Mouse (Mus musculus): ENCODE results near the gene Ftsj3. TPM values are rescaled to one million over a fixed set of nuclear protein-coding genes. Genes with fewer than 3 reads are reported as not detected.

Ftsj3 gene
- total and polyA plus RNA-seq, 3 experiments, result 205 to 308 TPM; not detected in 1

GRCm38 (mm10) chr11:106301765-106302164, 45.9 kb upstream of the Ftsj3 start, which contains the start of gene Gh:
Gh (minus strand) TSS chr11:106301865.
- Histone ChIP-seq H3K27ac (ENCODE audit: control insufficient read depth, low read depth, low read length) (no peak within 1 kb of the TSS), H3K4me3 (ENCODE audit: control insufficient read depth in 1 of 2, insufficient read depth in 1 of 2, low read depth in 2 of 2, low read length in 2 of 2) (no peak within 1 kb of the TSS), H3K9ac (ENCODE audit: control insufficient read depth, low read depth, low read length, poor library complexity, severe bottlenecking) (no peak within 1 kb of the TSS), H3K4me1 (ENCODE audit: control insufficient read depth in 1 of 2, insufficient read depth in 2 of 2, low read length in 2 of 2) (no peaks in the 10 kb centered on the region), H3K36me3 (ENCODE audit: control insufficient read depth in 1 of 2, insufficient read depth in 2 of 2, low read length in 2 of 2) (no peaks in the 10 kb centered on the region), H3K9me3 (replicated peaks; ENCODE audit: insufficient read depth, low read length) (no peaks in the 10 kb centered on the region), H3K79me2 (ENCODE audit: control insufficient read depth, insufficient read depth, low read length, poor library complexity) (no peaks in the 10 kb centered on the region), H3K27me3 (ENCODE audit: control insufficient read depth in 1 of 2, insufficient read depth in 2 of 2, low read length in 2 of 2) (peaks cover 5 to 8% of the 10 kb centered on the region in 2 experiments; a peak in 2 of 4 replicates)
- TF ChIP-seq SMC3 (IDR thresholded peaks at IDR 0.05; ENCODE audit: low read depth, low read length) (no peak), MAZ (IDR thresholded peaks at IDR 0.05; ENCODE audit: low read depth, low read length) (no peak), CHD1 (IDR thresholded peaks at IDR 0.05; ENCODE audit: low read depth, low read length) (no peak), TBP (IDR thresholded peaks at IDR 0.05; ENCODE audit: low read depth, low read length) (no peak), MEF2A (IDR thresholded peaks at IDR 0.05; ENCODE audit: extremely low read depth, insufficient replicate concordance, low read depth, low read length, poor library complexity, severe bottlenecking) (no peak), MYC (IDR thresholded peaks at IDR 0.05; ENCODE audit: low read depth, low read length) (no peak), ZKSCAN1 (IDR thresholded peaks at IDR 0.05; ENCODE audit: low read depth, low read length) (no peak), ETS1 (IDR thresholded peaks at IDR 0.05; ENCODE audit: low read depth, low read length) (no peak), ZMIZ1 (IDR thresholded peaks at IDR 0.05; ENCODE audit: low read depth, low read length) (no peak), MAFK (IDR thresholded peaks at IDR 0.05; ENCODE audit: borderline replicate concordance, low read depth, low read length) (no peak), RAD21 (IDR thresholded peaks at IDR 0.05; ENCODE audit: low read depth, low read length) (no peak), ZC3H11A (IDR thresholded peaks at IDR 0.05; ENCODE audit: low read depth, low read length) (no peak), KAT2A (conservative IDR thresholded peaks at IDR 0.05; ENCODE audit: low read depth, low read length) (no peak), POLR2AphosphoS5 (IDR thresholded peaks at IDR 0.05; ENCODE audit: borderline replicate concordance, low read depth, low read length) (no peak), E2F4 (IDR thresholded peaks at IDR 0.05; ENCODE audit: borderline replicate concordance, low read depth, low read length) (no peak), RCOR1 (IDR thresholded peaks at IDR 0.05; ENCODE audit: low read depth, low read length) (no peak), GATA1 (IDR thresholded peaks at IDR 0.05; ENCODE audit: low read depth, low read length) (no peak), HCFC1 (IDR thresholded peaks at IDR 0.05; ENCODE audit: low read depth, low read length) (no peak)
- no peak for DNase-seq (ENCODE audit: low read depth, low spot score)

DNA sequence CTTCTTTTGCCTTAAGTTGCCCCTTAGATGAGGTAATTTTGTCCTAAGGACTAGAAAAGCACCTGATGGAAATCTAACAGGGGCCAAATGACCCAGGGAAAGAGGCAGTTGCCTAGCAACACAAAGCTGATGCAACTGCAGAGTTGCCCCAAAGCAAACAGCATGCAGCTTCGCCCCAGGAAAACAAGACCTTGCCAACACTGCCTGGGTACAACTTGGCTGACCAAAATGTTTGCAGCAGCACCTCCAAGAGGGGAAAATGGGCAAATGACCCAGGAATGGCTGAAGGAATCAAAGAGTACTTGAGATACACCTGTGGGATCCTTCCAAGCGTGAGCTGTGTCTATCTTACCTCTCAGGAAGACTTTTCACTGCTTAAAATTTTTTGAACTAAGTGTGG, 36.0 kb upstream of the Ftsj3 start:
- TF ChIP-seq ZKSCAN1 (IDR thresholded peaks at IDR 0.05; ENCODE audit: low read depth, low read length) (no peak), POLR2AphosphoS2 (IDR thresholded peaks at IDR 0.05; ENCODE audit: low read length) (no peak)
- Histone ChIP-seq H3K4me1 (ENCODE audit: control insufficient read depth in 1 of 2, insufficient read depth in 2 of 2, low read length in 2 of 2) (no peaks in the 10 kb centered on the region), H3K79me2 (ENCODE audit: control insufficient read depth, insufficient read depth, low read length, poor library complexity) (no peaks in the 10 kb centered on the region), H3K27me3 (ENCODE audit: control insufficient read depth in 1 of 2, insufficient read depth in 2 of 2, low read length in 2 of 2) (no peaks in the 10 kb centered on the region), H3K4me3 (ENCODE audit: control insufficient read depth in 1 of 2, insufficient read depth in 1 of 2, low read depth in 2 of 2, low read length in 2 of 2) (no peak overlapping the region), H3K36me3 (ENCODE audit: control insufficient read depth in 1 of 2, insufficient read depth in 2 of 2, low read length in 2 of 2) (no peaks in the 10 kb centered on the region), H3K9ac (ENCODE audit: control insufficient read depth, low read depth, low read length, poor library complexity, severe bottlenecking) (no peak overlapping the region), H3K27ac (ENCODE audit: control insufficient read depth, low read depth, low read length) (no peak overlapping the region), H3K9me3 (replicated peaks; ENCODE audit: insufficient read depth, low read length) (no peaks in the 10 kb centered on the region)
- no peak for DNase-seq (ENCODE audit: low read depth, low spot score)

Measured in MEL (cell line).